Mouse (Mus musculus) right cerebral cortex, postnatal 14 days (tissue): Measurements from ENCODE around the gene Wfs1.
"Not testable (repeated sequence)": the region's sequence is repeated elsewhere in the genome, so short reads cannot be mapped to it uniquely, and the experiment has no call there.

ENCODE experiments used
- DNase-seq: peaks from one replicate; pipeline ENCODE4 v3.0.0; 2022

Gene Wfs1

GRCm38 (mm10) chr5:36988781-36989624, at the start of gene Wfs1:
Gene Wfs1 (minus strand): TSS chr5:36989205.
- peak; percentile 95 for DNase-seq

GRCm38 (mm10) chr5:37036884-37037283, 47.9 kb upstream of the Wfs1 start:
- no peak for DNase-seq

- no peak for DNase-seq
Measured at GRCm38 (mm10) chr5:37035896-37036295, 46.9 kb upstream of the Wfs1 start.

- DNase-seq = no peak
Measured at GRCm38 (mm10) chr5:37035192-37035591, 46.2 kb upstream of the Wfs1 start.

- no peak for DNase-seq
Measured at GRCm38 (mm10) chr5:37030753-37031152, 41.7 kb upstream of the Wfs1 start.

- DNase-seq = peak; percentile 32
Measured at GRCm38 (mm10) chr5:37029326-37029905, 40.4 kb upstream of the Wfs1 start.

GRCm38 (mm10) chr5:37028486-37029311, 39.7 kb upstream of the Wfs1 start:
- peak; percentile 52 for DNase-seq

- DNase-seq = peak; percentile 89
Measured at GRCm38 (mm10) chr5:37028104-37028485, 39.1 kb upstream of the Wfs1 start.

GRCm38 (mm10) chr5:37027701-37028100, 38.7 kb upstream of the Wfs1 start:
- no peak for DNase-seq

GRCm38 (mm10) chr5:37017222-37017621, 28.2 kb upstream of the Wfs1 start:
- no peak for DNase-seq

- peak; percentile 38 for DNase-seq
Measured at GRCm38 (mm10) chr5:37015612-37016310, 26.8 kb upstream of the Wfs1 start.

- peak; percentile 49 for DNase-seq
Measured at GRCm38 (mm10) chr5:37010666-37011317, 21.8 kb upstream of the Wfs1 start.

GRCm38 (mm10) chr5:37009761-37010160, 20.8 kb upstream of the Wfs1 start:
- not testable (repeated sequence) for DNase-seq

- DNase-seq = peak; percentile 84
Measured at GRCm38 (mm10) chr5:37002001-37002400, 13.0 kb upstream of the Wfs1 start.

GRCm38 (mm10) chr5:37001002-37001401, 12.0 kb upstream of the Wfs1 start:
- no peak for DNase-seq

GRCm38 (mm10) chr5:36997996-36998395, 9.0 kb upstream of the Wfs1 start:
- no peak for DNase-seq

- DNase-seq = no peak
Measured at GRCm38 (mm10) chr5:36996410-36996809, 7.4 kb upstream of the Wfs1 start.

- DNase-seq = no peak
Measured at GRCm38 (mm10) chr5:36990631-36991350, 1.8 kb upstream of the Wfs1 start.

- no peak for DNase-seq
Measured at GRCm38 (mm10) chr5:36990196-36990595, 1.2 kb upstream of the Wfs1 start.

GRCm38 (mm10) chr5:36989625-36989977, 596 bp upstream of the Wfs1 start:
- DNase-seq = no peak

- no peak for DNase-seq
Measured at GRCm38 (mm10) chr5:36988124-36988780, 753 bp downstream of the Wfs1 start.
